Mouse (Mus musculus): ENCODE measurements at regions not wholly inside any gene's neighbourhood (a gene's known extent, or its start where the extent isn't known, plus 50 kb on each side); places are given as distances from the start of the nearest gene placed in this dataset.

- Histone ChIP-seq H3K4me3 (replicated peaks) (no peak overlapping the region), H3K36me3 (replicated peaks) (no peaks in the 10 kb centered on the region), H3K9me3 (replicated peaks) (no peaks in the 10 kb centered on the region), H3K4me1 (replicated peaks) (no peaks in the 10 kb centered on the region), H3K4me2 (no peak overlapping the region), H3K9ac (no peak overlapping the region), H3K27ac (replicated peaks) (no peak overlapping the region), H3K27me3 (no peaks in the 10 kb centered on the region)
- WGBS (ENCODE audit: insufficient replicate concordance), result 62% methylated on average over 9 of the region's 9 CpGs
- no peak for ATAC-seq (ENCODE audit: insufficient read depth)
These were observed 195.0 kb downstream of the Gpat3 start for GRCm38 (mm10) chr5:101040488-101040887.

- no peaks in the 10 kb centered on the region for H3K36me3 ChIP-seq (replicated peaks)
- WGBS (ENCODE audit: insufficient replicate concordance), result 64% methylated on average over 16 of the region's 16 CpGs
- H3K4me1 ChIP-seq (replicated peaks), result no peaks in the 10 kb centered on the region
- H3K9me3 ChIP-seq (replicated peaks), result no peaks in the 10 kb centered on the region
- H3K4me3 ChIP-seq (replicated peaks), result no peak overlapping the region
- no peak overlapping the region for H3K4me2 ChIP-seq
- no peak for ATAC-seq (ENCODE audit: insufficient read depth)
- H3K27me3 ChIP-seq, result no peaks in the 10 kb centered on the region
- no peak overlapping the region for H3K9ac ChIP-seq
- no peak overlapping the region for H3K27ac ChIP-seq (replicated peaks)
These were observed 187.5 kb downstream of the Gpat3 start for GRCm38 (mm10) chr5:101032968-101033367.

DNA sequence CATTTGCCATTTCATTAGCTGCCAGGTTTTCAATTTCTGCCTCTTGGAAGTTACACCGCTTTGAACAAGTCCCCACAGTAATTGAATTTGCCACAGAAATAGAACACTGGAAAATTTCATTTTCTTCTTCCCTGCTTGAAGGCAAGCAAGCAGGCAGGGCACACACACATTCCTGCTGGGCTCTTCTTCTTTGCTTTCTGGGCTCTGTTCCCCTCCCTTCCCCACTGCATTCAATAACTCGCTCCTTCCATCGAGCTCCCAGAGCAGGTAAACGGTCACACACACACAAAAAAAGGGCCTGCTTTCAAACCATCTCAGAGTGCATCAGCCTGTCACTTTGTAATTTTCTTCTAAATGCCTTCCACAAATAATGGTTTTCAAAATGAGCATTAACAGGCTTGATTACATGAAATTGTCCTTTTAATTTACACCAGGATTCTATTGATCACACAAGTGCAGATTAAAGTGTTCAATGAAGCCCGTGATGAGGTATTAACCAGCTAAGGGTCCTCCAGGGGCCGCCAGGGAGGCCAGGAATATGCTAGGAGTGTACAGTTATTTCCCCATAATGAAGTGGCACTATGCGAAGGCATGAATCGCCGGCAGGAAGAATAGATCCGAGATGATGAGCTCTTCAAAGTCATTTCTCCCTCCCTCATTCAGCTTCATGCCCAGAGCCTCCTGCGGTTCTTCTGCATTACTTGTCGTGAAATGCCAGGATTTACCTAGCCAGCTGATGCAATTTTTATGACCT, 186.8 kb downstream of the Gpat3 start:
- no peaks in the 10 kb centered on the region for H3K9me3 ChIP-seq (replicated peaks)
- H3K36me3 ChIP-seq (replicated peaks), result no peaks in the 10 kb centered on the region
- no peak overlapping the region for H3K4me3 ChIP-seq (replicated peaks)
- no peak overlapping the region for H3K27ac ChIP-seq (replicated peaks)
- ATAC-seq (ENCODE audit: insufficient read depth), result no peak
- H3K4me2 ChIP-seq, result no peak overlapping the region
- H3K4me1 ChIP-seq (replicated peaks), result no peaks in the 10 kb centered on the region
- H3K27me3 ChIP-seq, result no peaks in the 10 kb centered on the region
- H3K9ac ChIP-seq, result no peak overlapping the region
- 66% methylated on average over 12 of the region's 12 CpGs for WGBS (ENCODE audit: insufficient replicate concordance)

DNA sequence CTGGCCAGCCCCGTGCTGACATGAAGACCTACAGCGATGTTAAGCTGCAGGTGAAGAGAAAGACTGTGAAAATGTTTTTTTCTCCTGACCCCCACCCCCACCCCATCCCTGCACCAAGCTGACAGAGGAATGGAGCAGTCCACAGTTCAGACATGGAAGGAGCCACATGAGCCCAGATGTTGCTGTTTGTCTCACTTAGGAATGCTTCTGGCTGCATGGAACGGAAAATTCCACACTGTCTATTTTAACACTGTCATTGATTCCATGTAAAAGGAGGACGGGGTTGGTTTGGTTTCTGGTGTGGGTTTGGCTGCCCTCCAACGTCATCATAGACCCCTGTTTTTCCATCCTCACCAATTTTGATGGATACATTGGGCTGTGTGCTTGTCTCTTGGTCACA, 179.3 kb downstream of the Gpat3 start:
- Histone ChIP-seq H3K4me3 (replicated peaks) (no peak overlapping the region), H3K36me3 (replicated peaks) (no peaks in the 10 kb centered on the region), H3K27me3 (no peaks in the 10 kb centered on the region), H3K9me3 (replicated peaks) (no peaks in the 10 kb centered on the region), H3K4me1 (replicated peaks) (no peaks in the 10 kb centered on the region), H3K27ac (replicated peaks) (no peak overlapping the region), H3K4me2 (no peak overlapping the region), H3K9ac (no peak overlapping the region)
- no peak for ATAC-seq (ENCODE audit: insufficient read depth)
- 59% methylated on average over 5 of the region's 5 CpGs for WGBS (ENCODE audit: insufficient replicate concordance)

GRCm38 (mm10) chr5:101023784-101024183, 178.3 kb downstream of the Gpat3 start:
- Histone ChIP-seq H3K9ac (no peak overlapping the region), H3K27me3 (no peaks in the 10 kb centered on the region), H3K9me3 (replicated peaks) (no peaks in the 10 kb centered on the region), H3K4me2 (no peak overlapping the region), H3K4me3 (replicated peaks) (no peak overlapping the region), H3K27ac (replicated peaks) (no peak overlapping the region), H3K36me3 (replicated peaks) (no peaks in the 10 kb centered on the region), H3K4me1 (replicated peaks) (no peaks in the 10 kb centered on the region)
- 62% methylated on average over 8 of the region's 8 CpGs for WGBS (ENCODE audit: insufficient replicate concordance)
- ATAC-seq (ENCODE audit: insufficient read depth), result no peak

GRCm38 (mm10) chr5:101020784-101021183, 175.3 kb downstream of the Gpat3 start:
- ATAC-seq (ENCODE audit: insufficient read depth), result no peak
- H3K27ac ChIP-seq (replicated peaks), result no peak overlapping the region
- 13% methylated on average over 11 of the region's 11 CpGs for WGBS (ENCODE audit: insufficient replicate concordance)

GRCm38 (mm10) chr5:101013844-101014243, 168.3 kb downstream of the Gpat3 start:
- no peak overlapping the region for H3K4me3 ChIP-seq (replicated peaks)
- H3K27me3 ChIP-seq, result no peaks in the 10 kb centered on the region
- H3K27ac ChIP-seq (replicated peaks), result no peak overlapping the region
- no peaks in the 10 kb centered on the region for H3K9me3 ChIP-seq (replicated peaks)
- H3K4me1 ChIP-seq (replicated peaks), result no peaks in the 10 kb centered on the region
- ATAC-seq (ENCODE audit: insufficient read depth), result no peak
- no peaks in the 10 kb centered on the region for H3K36me3 ChIP-seq (replicated peaks)
- no peak overlapping the region for H3K9ac ChIP-seq
- WGBS (ENCODE audit: insufficient replicate concordance), result 46% methylated on average over 5 of the region's 5 CpGs
- H3K4me2 ChIP-seq, result no peak overlapping the region

More at GRCm38 (mm10) chr5:101020784-101021183, 175.3 kb downstream of the Gpat3 start:
- Histone ChIP-seq H3K36me3 (replicated peaks) (no peaks in the 10 kb centered on the region), H3K4me3 (replicated peaks) (no peak overlapping the region), H3K4me1 (replicated peaks) (no peaks in the 10 kb centered on the region), H3K27me3 (no peaks in the 10 kb centered on the region), H3K9ac (no peak overlapping the region), H3K9me3 (replicated peaks) (no peaks in the 10 kb centered on the region), H3K4me2 (no peak overlapping the region)

- H3K4me3 ChIP-seq (replicated peaks), result no peak overlapping the region
- WGBS (ENCODE audit: insufficient replicate concordance), result 48% methylated on average over 3 of the region's 3 CpGs
- no peaks in the 10 kb centered on the region for H3K36me3 ChIP-seq (replicated peaks)
- H3K9me3 ChIP-seq (replicated peaks), result no peaks in the 10 kb centered on the region
- H3K27me3 ChIP-seq, result no peaks in the 10 kb centered on the region
- ATAC-seq (ENCODE audit: insufficient read depth), result no peak
- no peak overlapping the region for H3K4me2 ChIP-seq
- H3K9ac ChIP-seq, result no peak overlapping the region
- no peak overlapping the region for H3K27ac ChIP-seq (replicated peaks)
- H3K4me1 ChIP-seq (replicated peaks), result no peaks in the 10 kb centered on the region
These were observed 159.7 kb downstream of the Gpat3 start for GRCm38 (mm10) chr5:101005216-101005615.

GRCm38 (mm10) chr5:101000436-101000835, 154.9 kb downstream of the Gpat3 start:
- ATAC-seq (ENCODE audit: insufficient read depth), result no peak
- 74% methylated on average over 6 of the region's 6 CpGs for WGBS (ENCODE audit: insufficient replicate concordance)
- Histone ChIP-seq H3K4me2 (no peak overlapping the region), H3K4me1 (replicated peaks) (no peaks in the 10 kb centered on the region), H3K27ac (replicated peaks) (no peak overlapping the region), H3K9ac (no peak overlapping the region), H3K27me3 (no peaks in the 10 kb centered on the region), H3K9me3 (replicated peaks) (no peaks in the 10 kb centered on the region), H3K4me3 (replicated peaks) (no peak overlapping the region), H3K36me3 (replicated peaks) (no peaks in the 10 kb centered on the region)

DNA sequence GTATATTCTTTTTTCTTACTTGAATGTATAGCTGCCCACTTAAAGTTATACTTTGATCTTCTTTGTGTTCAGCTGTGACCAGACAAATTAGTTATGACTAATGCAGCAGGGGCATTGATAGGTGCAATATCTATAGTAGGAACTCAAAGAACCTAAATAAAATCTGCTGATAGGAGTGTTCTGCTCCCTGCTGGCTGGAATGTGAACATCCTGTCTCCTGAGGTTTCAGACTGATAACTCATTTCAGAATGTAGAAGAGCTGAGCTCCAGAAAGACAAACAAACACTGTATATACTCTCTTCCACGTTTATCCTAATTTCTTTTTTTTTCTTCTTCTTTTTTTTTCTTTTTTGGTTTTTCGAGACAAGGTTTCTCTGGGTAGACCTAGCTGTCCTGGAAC, 146.9 kb downstream of the Gpat3 start:
- H3K9me3 ChIP-seq (replicated peaks), result no peaks in the 10 kb centered on the region
- no peak for ATAC-seq (ENCODE audit: insufficient read depth)
- no peak overlapping the region for H3K9ac ChIP-seq
- H3K27ac ChIP-seq (replicated peaks), result no peak overlapping the region
- H3K4me3 ChIP-seq (replicated peaks), result no peak overlapping the region
- WGBS (ENCODE audit: insufficient replicate concordance), result 42% methylated on average over 2 of the region's 2 CpGs
- no peak overlapping the region for H3K4me2 ChIP-seq
- no peaks in the 10 kb centered on the region for H3K4me1 ChIP-seq (replicated peaks)
- H3K27me3 ChIP-seq, result no peaks in the 10 kb centered on the region
- no peaks in the 10 kb centered on the region for H3K36me3 ChIP-seq (replicated peaks)

DNA sequence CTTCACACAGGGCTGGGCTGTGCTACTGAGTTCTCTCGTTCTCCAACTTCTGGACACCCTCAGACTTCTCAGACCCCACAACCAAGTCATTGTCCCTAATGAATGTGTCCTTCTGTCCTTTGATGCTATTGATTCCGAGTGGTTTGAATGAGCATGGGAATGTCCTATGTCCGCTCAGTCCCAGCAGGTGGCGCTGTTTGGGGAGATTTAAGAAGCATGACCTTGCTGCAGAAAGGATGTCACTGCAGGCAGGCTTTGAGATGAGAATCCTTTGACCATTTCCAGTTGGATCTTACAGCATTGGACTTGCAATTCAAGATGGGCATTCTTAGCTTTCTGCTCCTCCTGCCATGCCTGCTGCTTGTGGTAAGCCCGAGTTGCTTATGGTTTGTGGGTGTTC, 146.1 kb downstream of the Gpat3 start:
- H3K9me3 ChIP-seq (replicated peaks), result no peaks in the 10 kb centered on the region
- no peaks in the 10 kb centered on the region for H3K4me1 ChIP-seq (replicated peaks)
- no peak overlapping the region for H3K4me2 ChIP-seq
- 19% methylated on average over 5 of the region's 5 CpGs for WGBS (ENCODE audit: insufficient replicate concordance)
- H3K9ac ChIP-seq, result no peak overlapping the region
- no peak overlapping the region for H3K4me3 ChIP-seq (replicated peaks)
- no peak overlapping the region for H3K27ac ChIP-seq (replicated peaks)
- H3K27me3 ChIP-seq, result no peaks in the 10 kb centered on the region
- no peaks in the 10 kb centered on the region for H3K36me3 ChIP-seq (replicated peaks)
- ATAC-seq (ENCODE audit: insufficient read depth), result no peak

DNA sequence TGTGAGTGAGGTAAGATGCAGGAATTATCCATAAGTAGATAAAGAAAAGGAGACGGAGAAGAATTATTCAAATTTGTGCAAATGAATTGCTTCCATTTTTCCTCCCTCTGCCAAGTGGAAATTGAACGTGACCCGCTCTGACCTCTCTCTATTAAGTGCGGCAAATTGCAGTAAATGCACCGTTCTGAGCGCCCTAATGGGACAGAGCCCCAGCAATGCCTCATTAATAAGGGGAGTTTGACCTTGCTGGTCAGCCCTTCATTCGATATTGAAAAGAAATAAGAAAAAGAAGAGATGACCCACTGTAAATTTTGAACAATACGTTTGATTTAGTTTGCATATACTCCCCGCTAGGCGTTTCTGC, 137.0 kb downstream of the Gpat3 start:
- Histone ChIP-seq H3K4me1 (replicated peaks) (no peaks in the 10 kb centered on the region), H3K27ac (replicated peaks) (no peak overlapping the region), H3K4me2 (no peak overlapping the region), H3K9me3 (replicated peaks) (no peaks in the 10 kb centered on the region), H3K4me3 (replicated peaks) (no peak overlapping the region), H3K27me3 (no peaks in the 10 kb centered on the region), H3K9ac (no peak overlapping the region), H3K36me3 (replicated peaks) (no peaks in the 10 kb centered on the region)
- 71% methylated on average over 10 of the region's 10 CpGs for WGBS (ENCODE audit: insufficient replicate concordance)
- ATAC-seq (ENCODE audit: insufficient read depth), result no peak
